Mouse (Mus musculus) heart, embryonic 13.5 days (tissue): ENCODE results near the gene Cpne9. TPM values are rescaled to one million over a fixed set of nuclear protein-coding genes. Genes with fewer than 3 reads are reported as not detected.

Source experiments
- ATAC-seq: fragments of 200-750 bp; cut with Nextera tagmentation; 2 replicates; pipeline ENCODE4 v1.8.0; 2017; ENCODE audit warnings: moderate TSS enrichment; ENCODE audit not compliant: insufficient number of reproducible peaks, low FRiP score, low TSS enrichment; ENCODE audit errors: extremely low read depth
- H3K27ac ChIP-seq: fragments of 300-500 bp; sonication (generic); replicated peaks from 2 replicates; pipeline ENCODE4 v1.5.1; 2015; ENCODE audit warnings: moderate library complexity, mild to moderate bottlenecking, inconsistent platforms
- H3K27me3 ChIP-seq: fragments of 300-500 bp; sonication (generic); replicated peaks from 2 replicates; pipeline ENCODE4 v1.6.1; 2015; ENCODE audit warnings: mild to moderate bottlenecking, inconsistent platforms
- H3K36me3 ChIP-seq: fragments of 300-500 bp; sonication (generic); 2 replicates; pipeline ENCODE4 v1.6.1; 2015; ENCODE audit warnings: mild to moderate bottlenecking, inconsistent platforms
- H3K4me1 ChIP-seq: fragments of 300-500 bp; sonication (generic); 2 replicates; pipeline ENCODE4 v1.6.1; 2015; ENCODE audit warnings: inconsistent platforms
- H3K4me2 ChIP-seq: fragments of 300-500 bp; sonication (generic); 2 replicates; pipeline ENCODE4 v1.6.1; 2015; ENCODE audit warnings: inconsistent platforms, mild to moderate bottlenecking, moderate library complexity
- H3K4me3 ChIP-seq: fragments of 300-500 bp; sonication (generic); 2 replicates; pipeline ENCODE4 v1.5.1; 2015; ENCODE audit warnings: moderate library complexity, mild to moderate bottlenecking, inconsistent platforms
- H3K9ac ChIP-seq: fragments of 300-500 bp; sonication (generic); 2 replicates; pipeline ENCODE4 v1.6.1; 2015; ENCODE audit warnings: inconsistent platforms, mild to moderate bottlenecking, moderate library complexity
- H3K9me3 ChIP-seq: fragments of 300-500 bp; sonication (generic); 2 replicates; pipeline ENCODE4 v1.6.1; 2016; ENCODE audit warnings: inconsistent platforms
- WGBS: fragments of 180-500 bp; shearing (Covaris S2); methylation state at CpG from one replicate; pipeline ENCODE4 v1.1.7; 2015; ENCODE audit warnings: mixed read lengths; 5-methylcytosine and 5-hydroxymethylcytosine counted together
- polyA plus RNA-seq: library from polyadenylated mRNA; unstranded; fragments of >200 nt; fragmentation: Nextera tagmentation; extraction: Ambion mirVana; gene quantifications from 2 replicates; pipeline ENCODE4 v1.2.1, GENCODE M21; 2015

Cpne9 gene
- polyA plus RNA-seq, 1 experiment from 2014 or later: not detected

- Histone ChIP-seq H3K4me1 (peaks cover 11% of the 10 kb centered on the region; the same call in 1 of the 2 replicates), H3K27me3 (no peaks in the 10 kb centered on the region), H3K27ac (no peak overlapping the region), H3K4me2 (no peak overlapping the region), H3K4me3 (no peak overlapping the region), H3K9ac (no peak overlapping the region), H3K9me3 (no peaks in the 10 kb centered on the region), H3K36me3 (peaks cover 100% of the 10 kb centered on the region)
- no peak for ATAC-seq
- 81% methylated on average over 8 of the region's 8 CpGs for WGBS
Observed at GRCm38 (mm10) chr6:113264429-113264828, 17.7 kb upstream of the Cpne9 start.

GRCm38 (mm10) chr6:113266996-113267655, 15.0 kb upstream of the Cpne9 start:
- 0 out of 2 replicates have a peak overlapping the region, but pooled peaks have one; percentile 3 for H3K27ac ChIP-seq
- no peak overlapping the region for H3K9ac ChIP-seq
- WGBS: 66% methylated on average over 7 of the region's 7 CpGs
- ATAC-seq: no peak
- H3K36me3 ChIP-seq: peaks cover 100% of the 10 kb centered on the region
- no peaks in the 10 kb centered on the region for H3K9me3 ChIP-seq
- no peak overlapping the region for H3K4me3 ChIP-seq
- H3K27me3 ChIP-seq: no peaks in the 10 kb centered on the region
- peaks cover 11% of the 10 kb centered on the region; the same call in 1 of the 2 replicates for H3K4me1 ChIP-seq
- no peak overlapping the region for H3K4me2 ChIP-seq

- 50% methylated on average over 1 of the region's 1 CpGs for WGBS
- Histone ChIP-seq H3K27me3 (no peaks in the 10 kb centered on the region), H3K9me3 (no peaks in the 10 kb centered on the region), H3K36me3 (peaks cover 100% of the 10 kb centered on the region), H3K27ac (0 out of 2 replicates have a peak overlapping the region, but pooled peaks have one; percentile 3), H3K4me3 (no peak overlapping the region), H3K4me2 (no peak overlapping the region), H3K4me1 (peaks cover 11% of the 10 kb centered on the region; the same call in 1 of the 2 replicates), H3K9ac (0 out of 2 replicates have a peak overlapping the region, but pooled peaks have one; percentile 19)
- no peak for ATAC-seq
Observed at GRCm38 (mm10) chr6:113267988-113268387, 14.1 kb upstream of the Cpne9 start.

GRCm38 (mm10) chr6:113272365-113272764, 9.7 kb upstream of the Cpne9 start:
- Histone ChIP-seq H3K4me1 (peaks cover 7% of the 10 kb centered on the region; the same call in 1 of the 2 replicates), H3K9me3 (no peaks in the 10 kb centered on the region), H3K27me3 (no peaks in the 10 kb centered on the region), H3K4me3 (no peak overlapping the region), H3K27ac (no peak overlapping the region), H3K36me3 (peaks cover 90% of the 10 kb centered on the region), H3K9ac (no peak overlapping the region), H3K4me2 (no peak overlapping the region)
- WGBS: 79% methylated on average over 3 of the region's 3 CpGs
- ATAC-seq: no peak

GRCm38 (mm10) chr6:113276846-113277245, 5.3 kb upstream of the Cpne9 start:
- peaks cover 8% of the 10 kb centered on the region for H3K27me3 ChIP-seq
- peaks cover 71% of the 10 kb centered on the region for H3K36me3 ChIP-seq
- no peak overlapping the region for H3K4me3 ChIP-seq
- H3K4me1 ChIP-seq: no peaks in the 10 kb centered on the region
- ATAC-seq: no peak
- H3K27ac ChIP-seq: no peak overlapping the region
- 49% methylated on average over 4 of the region's 4 CpGs for WGBS
- H3K9ac ChIP-seq: no peak overlapping the region
- H3K4me2 ChIP-seq: no peak overlapping the region
- H3K9me3 ChIP-seq: no peaks in the 10 kb centered on the region

- Histone ChIP-seq H3K9me3 (no peaks in the 10 kb centered on the region), H3K4me3 (no peak overlapping the region), H3K9ac (no peak overlapping the region), H3K36me3 (peaks cover 28% of the 10 kb centered on the region), H3K4me1 (peaks cover 7% of the 10 kb centered on the region), H3K27ac (no peak overlapping the region), H3K27me3 (peaks cover 54% of the 10 kb centered on the region), H3K4me2 (no peak overlapping the region)
- WGBS: 46% methylated on average over 6 of the region's 6 CpGs
- no peak for ATAC-seq
Observed at GRCm38 (mm10) chr6:113281676-113282075, 431 bp upstream of the Cpne9 start.

GRCm38 (mm10) chr6:113282969-113283368, 862 bp downstream of the Cpne9 start:
- no peaks in the 10 kb centered on the region for H3K9me3 ChIP-seq
- H3K9ac ChIP-seq: no peak overlapping the region
- 2% methylated on average over 22 of the region's 22 CpGs for WGBS
- no peak overlapping the region for H3K27ac ChIP-seq
- peaks cover 20% of the 10 kb centered on the region for H3K36me3 ChIP-seq
- H3K4me1 ChIP-seq: peaks cover 7% of the 10 kb centered on the region
- H3K4me2 ChIP-seq: 0 out of 2 replicates have a peak overlapping the region, but pooled peaks have one; percentile 4
- ATAC-seq: no peak
- H3K4me3 ChIP-seq: no peak overlapping the region
- peaks cover 54% of the 10 kb centered on the region for H3K27me3 ChIP-seq

GRCm38 (mm10) chr6:113283500-113283899, 1.4 kb downstream of the Cpne9 start:
- Histone ChIP-seq H3K9ac (no peak overlapping the region), H3K4me2 (no peak overlapping the region), H3K27me3 (peaks cover 54% of the 10 kb centered on the region), H3K27ac (no peak overlapping the region), H3K9me3 (no peaks in the 10 kb centered on the region), H3K4me3 (no peak overlapping the region), H3K4me1 (peaks cover 7% of the 10 kb centered on the region), H3K36me3 (peaks cover 14% of the 10 kb centered on the region; the same call in 1 of the 2 replicates)
- no peak for ATAC-seq
- WGBS: 10% methylated on average over 6 of the region's 6 CpGs

GRCm38 (mm10) chr6:113284931-113285330, 2.8 kb downstream of the Cpne9 start:
- H3K27me3 ChIP-seq: peaks cover 54% of the 10 kb centered on the region
- ATAC-seq: no peak
- no peak overlapping the region for H3K4me3 ChIP-seq
- H3K27ac ChIP-seq: no peak overlapping the region
- H3K9ac ChIP-seq: no peak overlapping the region
- no peaks in the 10 kb centered on the region for H3K9me3 ChIP-seq
- H3K4me2 ChIP-seq: no peak overlapping the region
- H3K36me3 ChIP-seq: peaks cover 5% of the 10 kb centered on the region; the same call in 1 of the 2 replicates
- WGBS: 57% methylated on average over 3 of the region's 3 CpGs
- peaks cover 7% of the 10 kb centered on the region for H3K4me1 ChIP-seq

GRCm38 (mm10) chr6:113286316-113286715, 4.2 kb downstream of the Cpne9 start:
- H3K9ac ChIP-seq: no peak overlapping the region
- H3K27me3 ChIP-seq: peaks cover 56% of the 10 kb centered on the region
- no peak overlapping the region for H3K4me3 ChIP-seq
- H3K36me3 ChIP-seq: no peaks in the 10 kb centered on the region
- 45% methylated on average over 1 of the region's 1 CpGs for WGBS
- no peak overlapping the region for H3K4me2 ChIP-seq
- peaks cover 7% of the 10 kb centered on the region for H3K4me1 ChIP-seq
- H3K9me3 ChIP-seq: no peaks in the 10 kb centered on the region
- ATAC-seq: no peak
- H3K27ac ChIP-seq: no peak overlapping the region

GRCm38 (mm10) chr6:113287236-113287635, 5.1 kb downstream of the Cpne9 start:
- 54% methylated on average over 4 of the region's 4 CpGs for WGBS
- H3K27ac ChIP-seq: no peak overlapping the region
- H3K36me3 ChIP-seq: no peaks in the 10 kb centered on the region
- H3K4me2 ChIP-seq: no peak overlapping the region
- H3K27me3 ChIP-seq: peaks cover 47% of the 10 kb centered on the region
- H3K4me1 ChIP-seq: peaks cover 5% of the 10 kb centered on the region
- ATAC-seq: no peak
- H3K9ac ChIP-seq: no peak overlapping the region
- H3K4me3 ChIP-seq: no peak overlapping the region
- no peaks in the 10 kb centered on the region for H3K9me3 ChIP-seq

GRCm38 (mm10) chr6:113289346-113289745, 7.2 kb downstream of the Cpne9 start:
- WGBS: 80% methylated on average over 15 of the region's 15 CpGs
- H3K36me3 ChIP-seq: no peaks in the 10 kb centered on the region
- no peak overlapping the region for H3K4me3 ChIP-seq
- no peak overlapping the region for H3K27ac ChIP-seq
- no peak overlapping the region for H3K9ac ChIP-seq
- H3K9me3 ChIP-seq: no peaks in the 10 kb centered on the region
- H3K27me3 ChIP-seq: peaks cover 26% of the 10 kb centered on the region
- no peak overlapping the region for H3K4me2 ChIP-seq
- ATAC-seq: no peak
- no peaks in the 10 kb centered on the region for H3K4me1 ChIP-seq
